Mouse (Mus musculus): ENCODE data around the gene Tm6sf2. TPM values are rescaled to one million over a fixed set of nuclear protein-coding genes. Genes with fewer than 3 reads are reported as not detected.

Tm6sf2 gene
- polyA plus RNA-seq, 1 experiment from 2014 or later = 2.1 TPM

DNA sequence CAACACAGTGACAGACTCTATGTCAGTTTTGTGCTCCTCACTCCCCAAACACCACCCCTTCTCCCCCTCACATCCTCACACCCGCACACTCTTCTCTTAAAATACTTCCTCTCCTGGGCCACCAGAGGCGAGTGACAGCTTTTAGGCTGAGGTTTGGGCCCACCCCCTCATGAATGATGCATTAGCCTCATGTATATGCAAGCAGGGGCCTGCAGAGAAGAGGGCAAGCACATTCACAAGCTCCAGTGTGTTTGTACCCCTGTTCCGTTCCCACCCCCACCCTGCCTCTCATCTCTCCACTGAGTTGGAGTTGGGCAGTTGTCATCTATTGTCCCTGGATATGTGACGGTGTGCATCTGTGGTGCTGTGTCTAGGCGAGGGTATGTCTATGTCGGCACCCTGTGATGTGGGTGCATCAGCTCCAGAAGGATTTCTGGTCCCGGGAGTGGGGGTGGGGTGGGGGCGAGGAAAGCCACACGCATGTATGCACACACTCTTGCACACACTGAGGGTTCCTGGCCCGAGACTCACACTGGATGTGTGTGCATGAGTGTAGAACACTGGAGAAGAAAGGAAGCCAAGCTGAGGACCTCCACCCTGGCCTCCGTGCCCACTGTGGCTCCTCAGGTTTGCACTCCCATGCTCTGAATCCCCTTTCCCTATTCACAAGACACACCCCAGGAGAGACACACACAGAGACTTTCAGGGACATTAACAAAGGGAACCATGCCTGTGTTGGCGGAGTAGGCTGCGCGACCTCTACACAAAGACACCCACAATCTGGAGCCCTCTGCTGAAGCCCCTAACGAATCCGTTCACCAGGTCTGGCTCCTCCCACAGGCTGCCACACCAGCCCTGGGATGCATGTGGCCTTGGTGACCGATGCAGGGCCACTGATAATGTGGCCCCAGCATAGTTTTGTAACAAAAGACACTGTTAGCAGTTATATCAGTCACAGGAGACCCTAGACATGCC lies 46.3 kb downstream of the Tm6sf2 start:
- 15% methylated on average over 17 of the region's 17 CpGs for WGBS (ENCODE audit: insufficient replicate concordance)
- ATAC-seq (replicated peaks; ENCODE audit: insufficient number of reproducible peaks, low FRiP score, low TSS enrichment) = no peak

DNA sequence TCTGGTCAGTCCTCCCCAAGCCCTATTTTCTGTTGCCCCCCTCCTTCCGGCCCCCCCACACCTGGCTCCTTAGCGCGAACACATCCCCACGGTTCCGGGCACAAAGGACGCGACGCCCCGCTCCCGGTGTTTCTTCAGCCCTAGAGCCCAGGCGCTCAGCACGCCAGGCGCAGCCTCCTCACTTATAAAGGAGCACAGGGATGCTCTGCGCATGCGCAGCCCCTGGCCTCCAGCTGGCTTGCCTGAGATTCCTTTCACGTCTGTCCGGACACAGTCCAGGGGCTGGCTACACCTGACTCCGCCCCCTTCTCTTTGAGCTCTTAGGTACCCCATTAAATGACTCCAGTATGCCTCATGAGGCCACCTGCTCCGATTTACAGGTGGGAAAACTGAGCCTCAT lies 47.9 kb downstream of the Tm6sf2 start, which contains the start of gene Ncan:
TSS of gene Ncan (minus strand) at position 207 of the 400 bp plus-strand sequence.
- no peak for ATAC-seq (replicated peaks; ENCODE audit: insufficient number of reproducible peaks, low FRiP score, low TSS enrichment)
- H3K4me2 ChIP-seq = peak within 1 kb of the TSS; percentile 25
- H3K27ac ChIP-seq (ENCODE audit: low read depth, low read length) = no peak within 1 kb of the TSS
- no peak within 1 kb of the TSS for H3K4me3 ChIP-seq (ENCODE audit: low read depth, low read length)
- H3K4me1 ChIP-seq (ENCODE audit: control insufficient read depth, insufficient read depth, low read length) = no peaks in the 10 kb centered on the region
- H3K9me3 ChIP-seq (replicated peaks; ENCODE audit: control insufficient read depth, low read length) = no peaks in the 10 kb centered on the region
- H3K27me3 ChIP-seq (ENCODE audit: control insufficient read depth, insufficient read depth, low read length) = peaks cover 74% of the 10 kb centered on the region
- H3K9ac ChIP-seq (ENCODE audit: low read depth, low read length) = no peak within 1 kb of the TSS
- no peaks in the 10 kb centered on the region for H3K36me3 ChIP-seq (ENCODE audit: control insufficient read depth, insufficient read depth, low read length)
- WGBS (ENCODE audit: insufficient replicate concordance) = 3% methylated on average over 19 of the region's 19 CpGs

More for the DNA sequence above, 46.3 kb downstream of the Tm6sf2 start:
- H3K36me3 ChIP-seq (ENCODE audit: control insufficient read depth, insufficient read depth, low read length) = no peaks in the 10 kb centered on the region
- no peak overlapping the region for H3K4me2 ChIP-seq
- H3K9ac ChIP-seq (ENCODE audit: low read depth, low read length) = no peak overlapping the region
- H3K27ac ChIP-seq (ENCODE audit: low read depth, low read length) = no peak overlapping the region
- no peak overlapping the region for H3K4me3 ChIP-seq (ENCODE audit: low read depth, low read length)
- H3K4me1 ChIP-seq (ENCODE audit: control insufficient read depth, insufficient read depth, low read length) = no peaks in the 10 kb centered on the region
- H3K9me3 ChIP-seq (replicated peaks; ENCODE audit: control insufficient read depth, low read length) = no peaks in the 10 kb centered on the region
- H3K27me3 ChIP-seq (ENCODE audit: control insufficient read depth, insufficient read depth, low read length) = peaks cover 88% of the 10 kb centered on the region

DNA sequence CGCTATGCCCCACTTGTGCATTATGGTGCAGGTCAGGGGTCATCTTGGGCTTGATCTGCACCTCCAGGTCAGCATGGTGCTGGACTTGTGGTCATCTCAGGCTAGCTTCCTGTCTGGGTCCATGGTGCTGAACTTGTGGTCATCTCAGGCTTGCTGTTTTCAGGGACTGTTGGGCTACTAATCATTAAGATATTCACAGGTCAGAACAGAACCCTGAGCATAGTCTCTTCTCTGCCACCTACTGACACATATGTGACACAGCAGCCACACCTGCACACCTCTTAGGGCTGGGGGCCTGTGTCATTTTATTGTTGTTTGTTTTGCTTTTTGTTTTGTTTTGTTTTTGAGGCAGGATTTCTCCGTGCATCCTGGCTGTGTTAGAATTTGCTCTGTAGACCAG lies 50.1 kb downstream of the Tm6sf2 start:
- Histone ChIP-seq H3K27ac (ENCODE audit: low read depth, low read length) (no peak overlapping the region), H3K4me2 (no peak overlapping the region), H3K36me3 (ENCODE audit: control insufficient read depth, insufficient read depth, low read length) (no peaks in the 10 kb centered on the region), H3K9ac (ENCODE audit: low read depth, low read length) (no peak overlapping the region), H3K27me3 (ENCODE audit: control insufficient read depth, insufficient read depth, low read length) (peaks cover 54% of the 10 kb centered on the region), H3K4me1 (ENCODE audit: control insufficient read depth, insufficient read depth, low read length) (no peaks in the 10 kb centered on the region), H3K9me3 (replicated peaks; ENCODE audit: control insufficient read depth, low read length) (no peaks in the 10 kb centered on the region), H3K4me3 (ENCODE audit: low read depth, low read length) (no peak overlapping the region)
- WGBS (ENCODE audit: insufficient replicate concordance) = 51% methylated on average over 2 of the region's 2 CpGs
- ATAC-seq (replicated peaks; ENCODE audit: insufficient number of reproducible peaks, low FRiP score, low TSS enrichment) = no peak; the same call in 1 of the 2 replicates

DNA sequence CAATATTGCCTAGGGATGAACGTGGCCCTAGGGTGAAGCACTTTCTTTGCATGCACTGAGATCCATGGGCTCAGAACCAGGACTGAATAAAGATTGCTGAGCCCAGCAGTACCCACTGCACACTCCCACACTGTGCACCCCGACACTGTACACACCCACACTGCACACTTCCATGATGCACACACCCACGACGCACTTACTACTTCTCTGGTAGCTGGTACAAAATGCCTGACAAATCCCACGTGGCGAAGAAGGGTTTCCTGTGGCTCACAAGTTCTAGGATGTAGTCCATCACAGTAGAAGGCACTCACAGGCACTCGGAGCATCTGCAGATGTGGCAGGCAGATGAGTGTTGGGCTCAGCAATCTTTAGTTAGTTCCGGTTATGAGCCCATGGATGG lies 52.3 kb downstream of the Tm6sf2 start:
- H3K27me3 ChIP-seq (ENCODE audit: control insufficient read depth, insufficient read depth, low read length) = peaks cover 33% of the 10 kb centered on the region

DNA sequence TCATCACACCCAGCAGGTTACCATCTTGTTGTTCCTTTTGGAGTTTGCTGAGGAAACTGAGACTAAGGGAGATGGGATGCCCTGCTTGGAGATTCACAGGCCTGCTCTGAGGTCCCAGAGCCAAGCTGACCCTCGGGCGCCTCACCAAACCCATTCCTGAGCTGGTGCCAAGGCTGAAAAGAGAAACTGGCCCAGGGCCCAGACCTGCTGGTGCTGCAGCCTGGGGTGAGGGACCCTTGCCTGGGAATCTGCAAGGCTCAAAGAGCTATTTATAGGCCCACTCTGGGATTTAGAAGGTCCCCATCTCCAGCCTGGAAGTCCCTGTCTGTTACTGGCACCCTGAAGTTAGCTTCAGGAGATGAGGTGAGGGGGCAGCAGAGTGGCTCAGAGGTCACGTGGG lies 55.7 kb downstream of the Tm6sf2 start:
- 63% methylated on average over 3 of the region's 3 CpGs for WGBS (ENCODE audit: insufficient replicate concordance)
- Histone ChIP-seq H3K4me2 (no peak overlapping the region), H3K9ac (ENCODE audit: low read depth, low read length) (no peak overlapping the region), H3K4me3 (ENCODE audit: low read depth, low read length) (no peak overlapping the region), H3K27ac (ENCODE audit: low read depth, low read length) (no peak overlapping the region), H3K9me3 (replicated peaks; ENCODE audit: control insufficient read depth, low read length) (no peaks in the 10 kb centered on the region), H3K36me3 (ENCODE audit: control insufficient read depth, insufficient read depth, low read length) (peaks cover 2% of the 10 kb centered on the region; the same call in 1 of the 2 replicates), H3K27me3 (ENCODE audit: control insufficient read depth, insufficient read depth, low read length) (peaks cover 3% of the 10 kb centered on the region; the same call in 1 of the 2 replicates), H3K4me1 (ENCODE audit: control insufficient read depth, insufficient read depth, low read length) (peaks cover 5% of the 10 kb centered on the region; the same call in 1 of the 2 replicates)
- ATAC-seq (replicated peaks; ENCODE audit: insufficient number of reproducible peaks, low FRiP score, low TSS enrichment) = no peak

More for the DNA sequence above, 52.3 kb downstream of the Tm6sf2 start:
- H3K9me3 ChIP-seq (replicated peaks; ENCODE audit: control insufficient read depth, low read length) = no peaks in the 10 kb centered on the region
- no peak overlapping the region for H3K4me2 ChIP-seq
- 53% methylated on average over 8 of the region's 8 CpGs for WGBS (ENCODE audit: insufficient replicate concordance)
- H3K9ac ChIP-seq (ENCODE audit: low read depth, low read length) = no peak overlapping the region
- H3K27ac ChIP-seq (ENCODE audit: low read depth, low read length) = no peak overlapping the region
- ATAC-seq (replicated peaks; ENCODE audit: insufficient number of reproducible peaks, low FRiP score, low TSS enrichment) = no peak
- H3K4me3 ChIP-seq (ENCODE audit: low read depth, low read length) = no peak overlapping the region
- no peaks in the 10 kb centered on the region for H3K36me3 ChIP-seq (ENCODE audit: control insufficient read depth, insufficient read depth, low read length)
- H3K4me1 ChIP-seq (ENCODE audit: control insufficient read depth, insufficient read depth, low read length) = no peaks in the 10 kb centered on the region

DNA sequence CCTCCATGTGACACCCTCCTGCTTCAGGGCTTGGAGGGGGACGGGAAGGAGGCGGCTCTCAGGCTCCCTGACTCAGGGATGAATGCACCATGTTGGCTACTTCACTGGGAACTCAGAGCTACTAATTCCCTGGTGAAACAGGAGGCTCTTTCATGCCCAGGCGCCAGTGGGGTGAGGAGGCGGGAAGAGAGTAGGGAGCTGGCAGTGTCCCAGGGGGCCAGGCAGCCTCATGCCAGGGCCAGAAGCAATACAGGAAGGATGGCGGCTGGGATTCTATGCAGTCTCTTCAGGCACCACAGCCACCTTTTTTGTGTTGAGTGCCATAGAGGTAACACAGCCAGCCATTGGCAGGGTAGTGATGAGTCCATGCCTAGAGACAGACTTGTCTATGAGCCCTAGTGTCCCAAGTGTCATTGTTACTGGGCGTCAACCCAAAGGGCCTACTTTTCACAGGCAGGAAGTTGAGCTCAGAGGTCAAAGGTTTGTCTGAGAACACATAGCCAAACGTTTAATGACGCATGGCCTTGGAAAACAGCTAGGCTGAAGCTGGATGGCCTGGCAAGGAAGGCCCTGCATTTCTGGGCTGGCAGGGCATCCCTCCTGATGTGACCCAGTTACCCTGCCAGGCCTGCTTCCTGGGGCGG lies 56.7 kb downstream of the Tm6sf2 start:
- 0 out of 2 replicates have a peak, but pooled peaks cover 3% of the 10 kb centered on the region for H3K27me3 ChIP-seq (ENCODE audit: control insufficient read depth, insufficient read depth, low read length)
- no peak for ATAC-seq (replicated peaks; ENCODE audit: insufficient number of reproducible peaks, low FRiP score, low TSS enrichment)
- no peak overlapping the region for H3K27ac ChIP-seq (ENCODE audit: low read depth, low read length)
- no peaks in the 10 kb centered on the region for H3K9me3 ChIP-seq (replicated peaks; ENCODE audit: control insufficient read depth, low read length)
- no peak overlapping the region for H3K4me2 ChIP-seq
- H3K4me1 ChIP-seq (ENCODE audit: control insufficient read depth, insufficient read depth, low read length) = peaks cover 5% of the 10 kb centered on the region; the same call in 1 of the 2 replicates
- no peak overlapping the region for H3K9ac ChIP-seq (ENCODE audit: low read depth, low read length)
- 63% methylated on average over 9 of the region's 9 CpGs for WGBS (ENCODE audit: insufficient replicate concordance)
- peaks cover 4% of the 10 kb centered on the region for H3K36me3 ChIP-seq (ENCODE audit: control insufficient read depth, insufficient read depth, low read length)
- H3K4me3 ChIP-seq (ENCODE audit: low read depth, low read length) = no peak overlapping the region

Small RNA genes lying within 50 kb of the gene (microRNA-seq; reads per million reads assigned to microRNA genes)
- not detected for gene Mir7066 (ENCODE audit: borderline number of aligned reads)

Other genes starting within 250 kb of the Tm6sf2 start
- gene Pbx4, start 240.4 kb upstream of the Tm6sf2 start, polyA plus RNA-seq (2014; fragmentation: Nextera tagmentation; extraction: Ambion mirVana) = 4.0 and 6.0 TPM in 2 replicates
- gene Cilp2, start 185.2 kb upstream of the Tm6sf2 start, polyA plus RNA-seq (2014; fragmentation: Nextera tagmentation; extraction: Ambion mirVana) = 0.21 and 0.49 TPM in 2 replicates
- gene Tssk6, start 170.7 kb upstream of the Tm6sf2 start, polyA plus RNA-seq (2014; fragmentation: Nextera tagmentation; extraction: Ambion mirVana) = 1.6 and 1.8 TPM in 2 replicates
- 270 and 275 TPM in 2 replicates for gene Ndufa13, start 170.4 kb upstream of the Tm6sf2 start, polyA plus RNA-seq (2014; fragmentation: Nextera tagmentation; extraction: Ambion mirVana)
- gene Yjefn3, start 170.2 kb upstream of the Tm6sf2 start, polyA plus RNA-seq (2014; fragmentation: Nextera tagmentation; extraction: Ambion mirVana) = 5.5 and 7.0 TPM in 2 replicates
- 52.9 and 59.0 TPM in 2 replicates for gene Gatad2a, start 76.5 kb upstream of the Tm6sf2 start, polyA plus RNA-seq (2014; fragmentation: Nextera tagmentation; extraction: Ambion mirVana)
- 35.5 and 38.1 TPM in 2 replicates for gene Mau2, start 30.2 kb upstream of the Tm6sf2 start, polyA plus RNA-seq (2014; fragmentation: Nextera tagmentation; extraction: Ambion mirVana)
- 25.1 and 26.1 TPM in 2 replicates for gene Sugp1, start 30.1 kb upstream of the Tm6sf2 start, polyA plus RNA-seq (2014; fragmentation: Nextera tagmentation; extraction: Ambion mirVana)
- gene Hapln4, start 10.5 kb downstream of the Tm6sf2 start, polyA plus RNA-seq (2014; fragmentation: Nextera tagmentation; extraction: Ambion mirVana) = 0.18 and 0.31 TPM in 2 replicates
- gene Ncan, start 47.9 kb downstream of the Tm6sf2 start, polyA plus RNA-seq (2014; fragmentation: Nextera tagmentation; extraction: Ambion mirVana) = 0.11 and 0.16 TPM in 2 replicates
- gene Nr2c2ap, start 58.4 kb downstream of the Tm6sf2 start, polyA plus RNA-seq (2014; fragmentation: Nextera tagmentation; extraction: Ambion mirVana) = 17.0 and 23.4 TPM in 2 replicates
- 13.2 and 15.1 TPM in 2 replicates for gene Rfxank, start 66.2 kb downstream of the Tm6sf2 start, polyA plus RNA-seq (2014; fragmentation: Nextera tagmentation; extraction: Ambion mirVana)
- gene Borcs8, start 66.6 kb downstream of the Tm6sf2 start, polyA plus RNA-seq (2014; fragmentation: Nextera tagmentation; extraction: Ambion mirVana) = 45.7 and 46.5 TPM in 2 replicates
- gene Mef2b, start 66.8 kb downstream of the Tm6sf2 start, polyA plus RNA-seq (2014; fragmentation: Nextera tagmentation; extraction: Ambion mirVana) = 0.21 and 0.39 TPM in 2 replicates
- 64.9 and 67.7 TPM in 2 replicates for gene Tmem161a, start 99.4 kb downstream of the Tm6sf2 start, polyA plus RNA-seq (2014; fragmentation: Nextera tagmentation; extraction: Ambion mirVana)
- gene Slc25a42, start 139.4 kb downstream of the Tm6sf2 start, polyA plus RNA-seq (2014; fragmentation: Nextera tagmentation; extraction: Ambion mirVana) = 4.8 and 5.2 TPM in 2 replicates
- gene Sugp2, start 161.3 kb downstream of the Tm6sf2 start, polyA plus RNA-seq (2014; fragmentation: Nextera tagmentation; extraction: Ambion mirVana) = 23.0 and 26.2 TPM in 2 replicates
- 17.6 and 17.8 TPM in 2 replicates for gene Armc6, start 161.5 kb downstream of the Tm6sf2 start, polyA plus RNA-seq (2014; fragmentation: Nextera tagmentation; extraction: Ambion mirVana)
- gene Homer3, start 209.9 kb downstream of the Tm6sf2 start, polyA plus RNA-seq (2014; fragmentation: Nextera tagmentation; extraction: Ambion mirVana) = 25.5 and 30.0 TPM in 2 replicates
- gene Ddx49, start 229.6 kb downstream of the Tm6sf2 start, polyA plus RNA-seq (2014; fragmentation: Nextera tagmentation; extraction: Ambion mirVana) = 36.4 and 37.6 TPM in 2 replicates
- 307 and 329 TPM in 2 replicates for gene Cope, start 229.6 kb downstream of the Tm6sf2 start, polyA plus RNA-seq (2014; fragmentation: Nextera tagmentation; extraction: Ambion mirVana)
- gene Cers1, start 242.9 kb downstream of the Tm6sf2 start, polyA plus RNA-seq (2014; fragmentation: Nextera tagmentation; extraction: Ambion mirVana) = 1.4 and 1.5 TPM in 2 replicates

Data from heart, embryonic 11.5 days (tissue).